Mouse (Mus musculus) left cerebral cortex, adult 11 months (tissue): ENCODE measurements around the gene Epdr1.
"Not testable (repeated sequence)": the region's sequence is repeated elsewhere in the genome, so short reads cannot be mapped to it uniquely, and the experiment has no call there.

Source experiments
- DNase-seq: peaks from one replicate; pipeline ENCODE4 v3.0.0; 2022; ENCODE audit warnings: low spot score

Gene Epdr1

DNA sequence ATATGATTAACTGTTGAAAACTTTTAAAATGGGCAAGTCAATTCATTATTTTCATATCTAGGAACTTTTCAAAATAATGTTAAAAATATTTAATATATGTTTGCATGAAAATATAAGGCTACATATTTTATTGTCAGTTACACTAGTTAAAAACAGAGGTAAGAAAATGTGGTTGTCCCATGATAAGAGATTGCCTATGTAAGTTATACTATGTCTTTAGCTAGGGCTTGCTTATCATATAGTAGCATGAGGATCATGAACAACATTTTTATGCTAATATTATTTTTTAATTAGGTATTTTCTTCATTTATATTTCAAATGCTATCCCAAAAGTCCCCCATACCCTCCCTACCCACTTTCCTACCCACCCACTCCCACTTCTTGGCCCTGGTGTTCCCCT is 14.8 kb downstream of the Epdr1 start:
- DNase-seq = no peak

GRCm38 (mm10) chr13:19603719-19604118 is 16.0 kb downstream of the Epdr1 start:
- no peak for DNase-seq

- no peak for DNase-seq
These were observed 17.2 kb downstream of the Epdr1 start for GRCm38 (mm10) chr13:19602531-19602930.

- no peak for DNase-seq
These were observed 20.5 kb downstream of the Epdr1 start for GRCm38 (mm10) chr13:19599242-19599641.

DNA sequence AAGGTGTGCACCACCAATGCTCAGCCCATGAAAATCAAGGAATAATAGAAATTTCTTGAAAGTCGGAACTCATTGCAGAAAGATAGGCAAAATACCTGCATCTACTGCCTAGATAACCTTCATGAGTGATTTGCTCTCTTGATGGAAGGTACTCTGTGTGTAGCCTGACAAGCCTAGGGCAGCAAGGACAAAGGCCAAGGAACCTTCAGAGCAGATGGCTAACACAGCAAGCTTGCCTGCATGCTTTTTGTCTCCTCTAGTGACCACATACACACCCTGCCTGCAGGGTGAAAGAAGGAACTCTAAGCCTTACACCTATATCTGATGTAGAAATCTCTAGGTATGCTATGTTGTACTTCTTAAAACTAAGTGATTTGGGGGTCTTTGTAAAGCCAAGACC is 24.6 kb downstream of the Epdr1 start:
- DNase-seq = no peak

DNA sequence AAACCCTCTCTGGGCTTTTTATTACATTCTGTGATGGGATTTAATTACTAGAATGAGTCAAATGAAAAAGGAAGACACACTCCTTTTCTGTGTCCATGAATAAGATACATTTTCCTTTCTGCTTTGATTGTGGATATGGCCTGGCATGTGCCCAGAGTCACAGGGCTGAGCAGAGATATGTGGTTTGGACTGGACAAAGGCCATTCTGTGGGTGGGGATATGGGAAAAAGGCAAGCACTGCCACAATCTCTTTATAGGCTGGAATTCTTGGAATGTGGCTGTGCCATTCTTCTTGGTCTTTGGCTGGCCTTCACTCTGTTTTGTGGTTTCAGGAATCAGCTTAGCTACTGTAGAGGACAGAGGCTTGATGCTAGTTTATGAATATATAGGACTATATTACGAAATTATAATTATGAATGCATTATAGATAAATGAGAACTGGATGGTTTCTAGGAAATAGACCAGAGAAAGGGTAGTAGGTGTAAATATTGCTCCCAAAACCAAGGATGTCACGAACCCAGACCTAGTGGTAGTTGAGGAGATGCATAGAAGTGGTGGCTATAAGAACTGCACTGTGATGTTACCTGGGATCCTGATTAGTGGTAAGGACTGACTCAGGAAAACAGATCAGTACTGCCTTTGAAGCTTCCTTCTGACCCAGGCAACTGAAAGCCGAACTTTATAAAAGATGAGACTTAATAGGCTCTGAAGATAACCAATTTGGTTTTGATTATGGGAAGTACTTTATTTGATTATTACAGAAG is 28.5 kb downstream of the Epdr1 start:
- no peak for DNase-seq

DNA sequence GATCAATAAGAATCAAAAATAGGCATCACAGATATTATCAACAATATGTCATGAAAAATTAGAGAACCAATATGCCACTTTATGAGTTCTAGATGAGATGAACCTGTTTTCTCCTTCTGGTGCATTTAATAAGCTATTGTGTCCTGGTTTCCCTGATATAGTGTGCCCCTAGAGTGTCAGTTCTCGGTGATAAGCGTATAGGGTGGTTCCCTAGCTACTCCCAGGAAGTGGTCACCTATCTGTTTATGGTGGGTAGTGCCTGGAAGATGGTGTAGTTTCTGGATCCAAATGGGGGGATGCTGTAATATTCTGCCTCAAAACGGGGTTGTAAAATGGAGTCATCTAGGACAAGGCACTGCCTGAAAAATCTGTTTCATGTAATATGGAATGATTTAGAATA is 43.8 kb downstream of the Epdr1 start:
- no peak for DNase-seq

GRCm38 (mm10) chr13:19574723-19575122 is 45.0 kb downstream of the Epdr1 start:
- DNase-seq = not testable (repeated sequence)

- not testable (repeated sequence) for DNase-seq
These were observed 49.6 kb downstream of the Epdr1 start for GRCm38 (mm10) chr13:19570166-19570565.

- DNase-seq = no peak
These were observed 57.2 kb downstream of the Epdr1 start for GRCm38 (mm10) chr13:19562510-19562909.

- no peak for DNase-seq
These were observed 64.3 kb downstream of the Epdr1 start for GRCm38 (mm10) chr13:19555391-19555790.
